Mouse (Mus musculus) NIH3T3 (cell line): ENCODE results near the gene Ap3b1.
A peak's percentile ranks its signal among the peaks of the same experiment; 100 is the strongest.

Experiments
- DNase-seq: peaks from one replicate; pipeline ENCODE4 v3.0.0-alpha.2; 2012; ENCODE audit warnings: low read depth

Gene Ap3b1

DNA sequence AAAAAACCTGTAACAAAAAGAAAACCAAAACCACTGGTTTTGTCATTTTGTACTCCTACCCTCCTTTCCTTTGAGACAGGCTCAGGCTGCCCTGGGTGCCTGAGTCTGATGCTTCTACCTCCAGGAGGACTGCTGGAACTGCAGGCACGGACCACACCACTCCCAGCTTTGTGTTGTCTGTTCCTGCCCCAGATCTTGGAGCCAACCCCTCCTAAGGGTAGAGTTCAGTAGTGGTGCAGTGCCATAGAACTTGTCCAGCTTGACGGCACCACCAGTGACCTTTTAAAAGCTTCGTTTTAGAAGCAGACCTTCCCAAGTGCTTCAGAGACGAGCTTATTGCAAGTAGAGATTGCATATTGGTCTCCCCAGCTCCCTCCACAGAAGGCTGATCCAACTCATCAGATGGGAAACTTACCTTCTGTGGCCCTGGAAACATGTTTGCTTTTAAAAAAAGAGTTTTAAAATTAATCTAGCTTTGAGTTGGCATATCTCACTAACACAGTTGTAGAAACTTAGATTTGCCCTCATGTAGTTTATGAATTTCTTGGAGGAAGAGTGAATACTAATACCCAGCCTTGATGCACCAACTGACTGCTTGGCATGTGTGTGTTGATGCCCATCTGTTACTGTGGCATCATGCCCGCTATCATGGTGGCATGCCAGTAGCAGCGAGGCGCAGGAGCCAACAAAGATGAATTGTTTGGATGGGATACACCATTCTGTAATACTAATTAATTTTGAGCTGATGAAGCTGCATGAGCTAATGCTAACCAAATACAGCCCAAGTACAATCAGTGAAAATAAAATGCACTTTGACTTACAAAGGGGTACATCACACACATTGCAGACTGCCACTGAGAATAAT, 17.0 kb downstream of the Ap3b1 start:
- no peak for DNase-seq

DNA sequence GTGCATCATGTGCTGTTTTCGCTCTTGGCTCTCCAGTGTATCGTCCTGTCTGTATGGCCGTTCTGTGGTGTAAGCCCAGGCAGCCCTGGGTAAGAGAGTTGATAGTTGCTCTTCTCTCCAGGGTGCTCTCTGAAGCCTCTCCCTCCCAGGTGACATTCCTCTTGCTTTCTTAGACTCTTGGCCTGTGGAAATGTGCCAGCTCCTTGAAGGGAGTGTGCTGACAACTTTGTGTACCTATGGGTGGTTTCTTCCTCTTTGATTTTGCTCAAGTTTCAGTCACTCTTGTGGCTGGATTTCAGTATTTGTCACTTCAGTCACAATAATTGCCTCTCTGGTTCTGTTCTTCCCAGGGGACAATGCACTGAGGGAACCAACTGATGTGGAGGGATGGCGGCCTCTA, 20.2 kb downstream of the Ap3b1 start:
- no peak for DNase-seq

DNA sequence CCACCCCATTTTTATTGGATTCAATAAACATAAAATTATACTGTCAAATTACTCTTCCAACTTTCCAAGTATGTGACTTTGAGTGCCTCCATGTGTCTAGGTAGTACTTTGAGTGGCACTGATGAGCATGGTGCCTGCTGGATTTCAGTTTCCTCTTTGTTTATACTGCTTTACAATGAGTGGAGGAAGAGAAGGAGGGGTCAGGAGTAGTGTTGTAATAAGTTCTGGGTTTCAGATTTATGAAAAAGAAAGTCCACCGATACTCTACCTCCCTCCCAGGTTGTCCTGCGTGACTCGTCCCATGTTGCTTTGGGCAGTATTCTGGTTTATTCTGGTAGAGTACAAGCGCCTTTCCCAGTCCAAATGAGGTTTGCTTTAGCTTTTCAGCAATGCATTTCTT, 22.7 kb downstream of the Ap3b1 start:
- no peak for DNase-seq

DNA sequence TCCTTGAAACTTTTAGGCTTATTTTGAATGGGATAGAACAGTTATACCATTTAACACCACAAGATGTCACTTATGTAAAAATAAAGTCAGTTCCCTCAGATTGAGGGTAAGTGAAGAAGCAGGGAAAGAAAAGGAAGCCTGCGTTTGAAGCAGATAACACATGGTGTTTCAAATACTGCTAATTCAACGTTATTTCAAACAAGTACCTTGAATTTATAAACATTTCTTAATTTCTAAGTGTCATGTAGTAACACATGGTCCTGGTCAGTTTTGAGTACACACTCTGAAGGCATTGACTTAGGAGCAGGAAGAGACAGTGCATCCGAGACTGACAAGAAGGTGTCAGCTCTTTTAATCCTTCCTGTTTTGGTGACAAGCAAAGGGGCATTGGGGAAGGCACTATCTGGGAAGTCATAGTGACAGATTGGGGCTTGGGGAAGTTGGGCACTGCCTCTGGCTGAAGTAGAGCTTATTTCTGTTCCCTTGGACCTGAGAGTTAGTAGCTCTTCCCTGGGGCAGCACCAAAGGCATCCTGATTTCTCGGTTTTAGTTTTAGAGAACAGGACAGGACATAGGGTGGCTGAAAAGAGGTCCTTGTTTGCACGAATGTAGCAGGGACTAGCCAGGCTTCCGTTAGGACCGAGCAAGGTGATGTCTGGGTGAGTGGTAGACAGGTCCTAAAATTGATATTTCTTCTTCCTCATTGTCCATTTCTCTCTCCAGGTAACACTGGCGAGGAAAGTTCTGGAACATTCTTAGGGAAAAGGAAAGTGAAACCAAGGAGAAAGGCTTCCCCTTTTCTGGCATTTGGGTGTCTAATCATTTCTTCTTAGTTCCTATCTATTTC, 23.3 kb downstream of the Ap3b1 start:
- DNase-seq = peak; percentile 62

DNA sequence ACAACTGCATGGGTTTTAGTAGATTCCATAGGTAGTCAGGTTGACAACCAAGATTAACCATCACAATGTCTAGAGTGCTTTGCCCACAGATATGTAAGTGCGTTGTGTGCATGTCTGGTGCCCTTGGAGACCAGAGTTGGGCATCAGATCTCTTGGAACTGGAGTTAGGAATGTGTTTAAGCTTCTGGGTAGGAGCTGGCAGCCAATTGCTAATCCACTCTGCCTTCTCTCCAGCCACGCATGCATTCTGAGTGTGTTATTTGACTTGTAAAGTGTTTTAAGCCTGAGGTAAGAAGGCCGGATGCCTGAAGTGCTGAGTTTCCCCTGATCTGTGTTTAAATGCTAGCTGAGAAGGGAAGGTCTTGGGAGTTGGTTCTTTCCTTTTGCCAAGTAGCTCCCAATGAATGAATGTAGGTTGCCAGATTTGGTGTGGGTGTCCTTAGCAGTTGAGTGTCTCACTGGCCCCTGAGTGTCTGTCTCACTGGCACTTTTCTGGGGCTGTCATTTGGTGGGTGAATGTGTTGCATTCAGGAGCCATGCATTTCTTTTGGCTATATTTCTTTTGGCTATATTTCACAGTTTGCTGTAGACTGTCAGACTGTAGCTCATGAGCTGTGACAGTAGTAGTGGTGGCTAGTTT, 26.3 kb downstream of the Ap3b1 start:
- DNase-seq = no peak

DNA sequence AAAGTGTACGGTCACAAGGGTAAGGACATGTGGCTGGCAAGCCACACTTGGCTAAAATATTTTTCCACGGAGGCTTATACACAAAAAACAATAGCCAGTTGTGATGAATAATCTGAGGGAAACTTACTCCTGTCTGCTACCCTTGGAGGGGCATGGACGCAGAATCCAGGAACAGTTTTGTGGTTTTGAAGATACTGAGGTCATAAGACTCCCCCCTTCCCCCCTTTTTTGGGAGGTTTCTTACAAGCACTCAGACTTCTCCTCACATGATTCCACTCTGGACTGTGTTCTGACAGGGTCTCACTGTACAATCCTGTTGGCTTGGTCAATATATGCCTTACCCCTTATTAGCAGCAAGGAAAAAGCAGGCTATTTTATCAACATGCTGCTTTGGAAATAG, 29.8 kb downstream of the Ap3b1 start:
- peak; percentile 34 for DNase-seq

DNA sequence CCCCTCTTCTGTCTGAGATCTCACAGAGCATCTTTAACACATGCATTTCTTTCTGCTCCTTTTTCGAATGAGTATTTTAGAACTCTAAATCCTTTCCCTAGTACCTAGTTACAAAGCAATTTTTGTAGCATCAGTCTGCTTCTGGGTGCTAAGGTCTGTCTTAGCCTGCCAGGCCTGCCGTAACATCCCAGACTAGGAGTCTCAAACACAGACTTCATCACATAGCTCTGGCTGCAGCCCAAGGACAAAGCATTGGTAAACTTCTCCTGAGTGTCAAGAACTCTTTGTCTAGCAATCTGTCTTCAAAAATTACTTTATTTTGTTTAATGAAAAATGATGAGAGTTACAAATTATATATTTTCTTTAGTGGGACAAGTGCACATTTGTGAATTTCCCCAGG, 30.8 kb downstream of the Ap3b1 start:
- DNase-seq = peak; percentile 53

DNA sequence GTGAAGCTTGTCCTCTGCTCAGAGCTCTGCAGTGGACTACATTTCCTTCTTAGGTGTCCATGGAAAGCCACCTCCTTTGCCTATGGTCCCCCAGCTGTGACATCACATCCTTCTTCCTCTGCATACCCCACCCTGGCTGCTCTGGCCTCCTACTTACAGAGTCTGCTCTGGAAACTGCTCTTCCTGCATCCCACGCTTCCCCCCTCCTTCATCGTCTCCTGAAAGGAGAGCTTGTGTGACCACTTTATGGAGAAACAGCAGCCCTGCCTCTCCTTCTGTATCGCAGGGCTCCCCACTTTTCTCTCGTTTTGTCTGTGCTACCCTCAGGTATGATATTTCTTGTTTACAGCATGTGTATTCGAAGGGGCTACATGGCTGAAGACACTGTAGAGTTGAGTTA, 33.5 kb downstream of the Ap3b1 start:
- no peak for DNase-seq

DNA sequence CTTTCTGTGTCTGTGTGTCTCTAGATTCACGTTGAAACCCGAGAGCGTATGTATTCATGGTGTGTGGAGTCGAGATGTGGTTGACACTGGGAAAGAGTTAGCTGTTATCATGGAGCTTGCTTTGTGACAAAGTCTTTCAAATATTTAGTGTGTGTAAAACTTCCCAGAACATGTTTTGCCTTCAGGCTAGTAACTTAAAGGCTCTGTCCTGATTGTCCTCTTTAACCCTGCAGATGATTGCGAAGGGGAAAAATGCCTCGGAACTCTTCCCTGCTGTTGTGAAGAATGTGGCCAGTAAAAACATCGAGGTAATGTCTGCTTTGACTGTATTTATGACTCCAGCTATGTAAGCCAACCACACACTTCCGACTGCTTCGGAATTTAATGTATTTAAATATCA, 35.7 kb downstream of the Ap3b1 start:
- peak; percentile 50 for DNase-seq

DNA sequence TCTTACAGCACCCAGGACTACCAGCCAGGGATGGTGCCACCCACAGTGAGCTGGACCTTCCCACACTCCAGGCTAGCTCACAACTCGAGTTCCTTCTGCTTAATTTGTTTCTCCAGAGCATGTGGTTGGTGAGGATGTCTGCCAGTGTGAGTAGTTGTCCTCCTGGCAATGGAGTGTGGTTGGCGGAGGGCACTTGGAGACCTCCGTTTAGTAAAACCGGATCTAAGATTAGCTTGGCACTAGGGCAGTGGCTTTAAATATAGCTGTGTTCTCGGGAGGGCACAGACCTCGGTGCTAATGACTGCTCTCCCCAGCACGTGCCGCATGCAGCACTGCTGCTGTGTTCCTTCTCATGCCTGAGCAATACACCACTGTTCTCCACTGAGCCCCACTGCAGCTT, 37.0 kb downstream of the Ap3b1 start:
- no peak for DNase-seq

DNA sequence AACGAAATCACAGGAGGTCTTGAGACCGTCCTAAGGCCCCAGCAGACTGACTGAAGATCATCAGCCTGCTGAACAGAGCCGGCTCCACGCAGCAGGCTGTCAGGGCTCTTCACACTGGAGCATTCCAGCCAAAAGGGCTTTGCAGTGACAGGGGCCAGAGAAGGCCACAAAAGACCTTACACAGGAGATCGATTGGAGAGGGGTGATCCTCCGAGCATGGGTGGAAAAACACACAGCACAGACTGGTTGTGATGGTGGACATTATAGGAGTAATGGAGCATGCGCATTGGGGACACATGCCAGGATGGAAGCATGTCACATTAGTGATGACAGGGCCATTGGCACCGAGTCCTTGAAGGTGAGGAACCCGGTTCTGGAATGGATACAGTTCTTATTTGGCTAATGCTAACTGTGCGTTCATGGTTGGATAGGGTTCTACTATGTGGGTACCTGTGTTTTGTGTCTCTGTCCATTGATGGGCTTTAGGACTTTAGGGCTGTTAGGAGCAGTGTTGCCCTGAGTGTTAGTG, 37.7 kb downstream of the Ap3b1 start:
- DNase-seq = no peak

DNA sequence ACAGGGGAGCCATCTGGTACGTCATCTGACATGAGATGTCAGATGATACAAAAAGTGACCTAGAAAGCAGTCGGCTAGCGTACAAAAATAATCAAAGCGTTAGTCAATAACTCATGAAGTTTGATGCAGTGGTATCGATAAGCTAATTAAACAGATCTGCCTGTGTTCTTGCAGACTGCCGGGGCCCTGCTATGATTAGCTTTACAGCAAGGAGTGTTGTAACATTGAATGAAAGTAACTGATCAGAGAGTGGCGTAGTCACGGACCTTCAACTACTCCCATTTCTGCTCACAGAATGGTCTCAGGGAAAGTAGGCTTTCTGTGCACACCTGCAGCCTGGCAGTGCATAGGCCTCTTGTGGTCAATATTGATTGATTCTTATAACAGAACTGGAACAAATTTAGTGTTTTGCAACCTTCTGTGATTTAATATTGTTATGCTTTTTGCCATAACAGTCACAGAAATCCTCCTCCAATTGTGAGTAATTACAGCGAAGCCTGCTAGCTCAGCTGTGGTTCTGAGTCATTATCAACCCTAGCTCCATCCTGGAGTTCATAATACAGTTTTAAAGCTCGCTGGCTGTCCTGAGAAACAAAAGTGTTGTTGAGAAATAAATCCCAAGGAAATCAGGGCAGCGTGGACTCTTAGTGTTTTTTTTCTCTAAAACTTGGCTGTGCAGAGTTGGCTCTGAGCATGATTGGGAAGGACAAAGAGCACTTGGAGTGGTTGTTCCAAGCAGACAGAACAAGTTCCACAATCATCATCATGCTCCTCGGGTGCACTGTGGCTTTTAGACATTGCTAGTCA, 40.0 kb downstream of the Ap3b1 start:
- peak; percentile 73 for DNase-seq

DNA sequence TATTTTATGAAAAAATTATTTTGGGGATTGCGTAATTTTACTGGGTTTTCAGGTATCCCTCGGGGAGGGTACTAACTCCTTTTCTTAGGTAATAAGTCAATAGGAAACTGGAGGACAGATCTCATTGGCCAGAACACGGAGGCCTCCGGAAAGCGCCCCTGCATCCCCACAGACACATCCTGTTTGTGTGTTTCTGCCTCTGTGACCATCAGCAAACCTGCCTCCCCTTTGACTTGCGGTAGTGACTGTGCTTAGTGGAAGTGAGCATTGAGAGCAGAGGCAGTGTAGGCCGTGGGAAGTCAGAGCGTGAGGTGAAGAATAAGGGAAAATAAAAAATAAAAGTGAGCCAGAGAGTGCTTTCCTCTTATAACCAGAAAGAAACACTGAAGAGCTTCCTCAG, 41.7 kb downstream of the Ap3b1 start:
- DNase-seq = no peak

DNA sequence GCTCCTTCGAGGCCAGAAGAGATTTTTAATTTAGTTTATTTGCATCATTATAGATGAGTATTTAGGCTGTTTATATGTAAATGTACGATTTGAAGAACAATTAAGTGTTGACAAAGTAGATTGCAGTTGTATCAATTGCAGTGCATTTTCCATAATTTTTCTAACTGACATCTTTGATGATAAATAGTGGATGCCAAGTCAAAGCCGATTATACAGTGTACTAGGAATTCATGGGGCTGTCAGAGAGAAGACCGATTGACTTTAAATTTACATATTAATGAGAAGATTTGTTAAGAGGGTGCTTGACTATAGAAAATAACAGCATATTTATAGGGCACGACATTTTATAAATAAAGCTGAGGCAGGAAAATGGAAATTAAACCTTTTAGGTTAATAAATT, 64.8 kb downstream of the Ap3b1 start:
- DNase-seq = no peak

DNA sequence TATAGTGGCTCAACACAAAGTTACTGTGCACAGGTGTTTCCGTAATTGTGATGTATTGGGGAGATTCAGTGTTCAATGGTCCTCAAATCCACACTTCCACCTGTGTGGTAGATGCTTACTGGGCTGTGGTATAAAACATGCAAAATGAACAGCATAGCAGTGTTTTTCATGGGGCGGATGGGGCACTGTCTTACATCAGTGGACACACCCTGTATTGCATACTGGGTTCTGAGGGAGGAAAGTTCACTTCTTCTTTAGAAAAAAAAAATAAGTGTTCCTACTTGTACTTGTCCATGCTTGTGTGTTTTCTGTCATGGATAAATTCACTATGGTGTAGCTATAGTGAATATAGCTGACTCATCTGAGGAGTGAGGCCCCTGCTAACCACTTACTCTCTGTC, 70.8 kb downstream of the Ap3b1 start:
- no peak for DNase-seq

DNA sequence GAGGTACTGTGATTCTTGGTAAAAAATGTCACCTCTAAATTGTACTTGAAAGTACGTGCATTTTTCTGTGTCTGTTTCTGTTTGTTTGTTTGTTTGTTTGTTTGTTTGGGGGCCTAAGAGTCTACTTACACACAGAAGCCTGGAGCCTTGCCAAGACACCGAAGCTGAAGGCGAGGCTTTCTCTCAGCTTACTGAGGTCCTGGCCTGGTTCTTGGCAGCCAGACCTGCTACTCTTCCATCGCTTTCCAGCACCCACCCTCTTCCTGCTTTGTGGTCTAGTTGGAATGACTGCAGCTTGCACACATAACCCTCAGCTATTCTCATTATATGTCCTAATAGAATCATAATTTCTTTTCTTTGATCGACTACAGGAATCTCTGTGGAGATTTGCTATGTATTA, 80.6 kb downstream of the Ap3b1 start:
- DNase-seq = peak; percentile 56

DNA sequence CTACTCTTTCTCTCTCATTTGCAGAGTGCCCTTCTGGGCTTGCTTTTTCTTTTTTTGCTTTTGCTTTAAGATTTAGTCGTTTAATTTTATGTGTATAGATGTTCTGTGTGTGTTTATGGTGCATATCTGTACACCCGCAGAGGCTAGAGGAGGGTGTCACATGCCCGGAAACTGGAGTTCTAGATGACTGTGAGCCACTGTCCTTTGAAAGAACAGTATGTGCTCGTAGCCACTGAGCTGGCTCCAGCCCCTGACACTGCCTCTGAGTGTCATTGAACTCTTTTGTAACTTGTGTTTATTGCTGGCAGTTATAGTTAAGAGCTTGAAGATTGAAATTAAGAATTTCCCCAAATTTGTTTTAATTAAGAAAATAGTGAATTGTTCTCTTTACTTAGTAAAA, 82.4 kb downstream of the Ap3b1 start:
- no peak for DNase-seq

DNA sequence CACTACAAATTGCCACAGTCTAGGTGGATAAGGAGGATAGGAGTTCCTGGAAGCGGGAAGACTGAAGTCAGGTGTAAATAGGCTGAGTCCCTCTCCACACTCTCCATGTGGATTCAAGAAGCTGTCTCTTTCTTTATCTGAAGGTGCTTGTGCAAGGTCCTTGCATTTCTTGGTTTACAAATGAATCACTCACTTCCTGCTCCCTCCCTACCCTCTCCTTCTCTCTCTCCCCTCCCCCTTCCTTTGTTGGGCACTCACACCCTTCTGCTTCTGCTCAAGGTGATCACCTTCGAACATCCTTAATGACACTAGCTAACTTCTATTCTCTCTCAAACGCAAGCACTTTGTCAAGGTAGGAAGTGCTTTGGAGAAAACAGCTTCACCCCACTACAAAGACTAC, 84.7 kb downstream of the Ap3b1 start:
- no peak for DNase-seq

DNA sequence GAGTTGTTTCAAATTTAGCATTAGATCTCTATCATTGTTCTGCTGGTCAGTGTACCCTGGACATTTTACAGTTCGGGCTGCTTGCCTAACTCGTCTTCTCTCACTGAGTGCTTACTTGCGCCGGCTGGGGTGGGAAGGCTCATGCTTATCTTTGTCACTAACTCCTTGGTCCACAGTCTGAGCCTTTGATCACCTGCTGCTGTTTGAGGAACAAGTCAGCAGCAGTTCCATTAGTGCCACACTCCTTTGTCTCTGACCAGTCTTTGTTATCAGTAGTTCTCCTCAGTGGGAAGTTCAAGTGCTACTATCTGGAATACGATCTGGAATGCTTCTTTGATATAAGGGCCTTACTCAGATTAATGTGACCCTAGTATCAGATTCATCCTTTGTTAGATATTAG, 86.3 kb downstream of the Ap3b1 start:
- no peak for DNase-seq

DNA sequence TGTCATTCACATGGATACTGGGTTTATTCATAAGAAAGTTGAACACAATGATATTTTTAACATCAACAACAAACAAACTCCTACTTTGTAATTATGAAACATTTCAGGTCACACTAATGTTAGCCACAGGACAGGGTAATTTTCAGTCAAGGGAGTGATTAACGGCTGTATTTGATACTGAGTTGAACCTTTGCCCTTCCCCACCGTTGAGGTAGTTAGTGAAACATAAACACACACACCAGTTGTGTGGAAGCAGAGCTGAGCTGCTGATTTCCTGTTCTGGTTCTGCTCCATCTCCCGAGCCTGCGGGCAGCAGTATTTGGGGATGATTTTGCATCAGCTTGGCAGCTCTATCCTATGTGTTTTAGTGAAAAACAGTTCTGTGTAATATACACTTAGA, 88.2 kb downstream of the Ap3b1 start:
- DNase-seq = no peak

DNA sequence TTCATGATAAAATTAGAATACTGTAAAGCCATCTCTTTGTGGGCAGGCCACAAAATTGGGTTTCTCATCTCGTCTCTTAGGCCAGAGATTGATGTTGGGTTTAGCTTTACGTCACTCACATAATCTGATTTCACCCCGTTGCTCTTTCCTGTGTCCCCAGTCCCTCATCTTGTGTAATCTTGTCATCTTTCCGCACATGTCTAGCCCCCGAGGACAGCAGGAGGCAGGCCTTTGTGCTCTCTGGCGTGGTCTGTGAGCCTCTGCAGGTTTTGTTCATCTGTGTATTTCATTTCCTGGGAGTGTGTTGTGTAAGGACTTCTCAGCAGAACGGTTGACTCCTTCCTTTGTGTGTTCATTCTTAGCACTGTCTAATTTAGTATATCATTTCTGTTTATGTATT, 90.8 kb downstream of the Ap3b1 start:
- DNase-seq = no peak

DNA sequence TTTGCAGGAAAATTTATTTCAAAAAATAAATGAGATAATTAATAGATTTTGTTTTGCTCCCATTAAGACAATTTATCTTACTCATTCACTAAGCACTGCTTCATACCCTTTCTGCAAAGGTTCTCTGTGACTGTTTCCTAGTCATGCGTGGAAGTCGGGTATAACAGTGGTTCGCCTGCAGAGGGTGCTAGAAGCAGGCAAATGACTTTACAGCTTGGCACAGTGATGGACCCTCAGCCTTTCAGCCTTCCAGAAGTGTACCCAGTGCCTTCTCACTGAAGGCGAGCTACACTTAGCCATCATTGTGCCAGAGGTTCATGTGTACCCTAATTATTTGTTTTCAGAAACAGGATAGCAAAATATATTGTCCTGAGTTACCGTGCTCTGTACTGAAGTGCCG, 92.5 kb downstream of the Ap3b1 start:
- peak; percentile 54 for DNase-seq
